Mouse (Mus musculus) layer of hippocampus, adult 18-20 months (tissue): ENCODE data around the gene Avp. TPM values are rescaled to one million over a fixed set of nuclear protein-coding genes. Genes with fewer than 3 reads are reported as not detected.

ENCODE experiments used
- DNase-seq, 2 experiments: peaks; one replicate each; pipeline ENCODE4 v3.0.0; 2022; ENCODE audit warnings: low spot score in 2 of 2
- microRNA-seq, 2 experiments: library from miRNA; unstranded; fragments of <30 nt; microRNA quantifications; one replicate each; pipeline ENCODE4 v1.2.0; 2021
- total RNA-seq, 2 experiments: library from RNA; stranded (reverse); gene quantifications; 2 replicates each; pipeline ENCODE4 v1.2.3; 2021

Avp gene
- total RNA-seq, 2 experiments from 2014 or later: 1.4 to 1.5 TPM

DNA sequence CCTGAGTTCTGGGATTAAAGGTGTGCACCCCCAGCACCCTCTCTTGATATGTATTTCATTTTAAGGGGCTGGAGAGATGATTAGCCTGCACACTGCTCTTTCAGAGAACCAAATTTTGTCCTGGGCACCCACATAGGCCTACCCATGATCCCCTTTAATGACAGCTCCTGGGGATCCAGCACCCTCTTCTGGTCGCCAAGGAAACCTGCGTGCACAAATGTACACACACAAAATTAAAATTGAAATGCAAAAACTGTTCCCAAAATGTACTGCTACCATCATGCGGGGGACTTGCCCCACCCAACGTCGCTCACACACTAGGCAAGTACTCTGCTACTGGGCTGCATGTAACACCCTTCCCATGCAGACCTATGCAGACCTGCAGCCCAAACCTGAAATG, 7.4 kb downstream of the Avp start:
- no peak for DNase-seq

GRCm38 (mm10) chr2:130569926-130570325, 12.4 kb downstream of the Avp start:
- DNase-seq: no peak

GRCm38 (mm10) chr2:130568921-130569320, 13.4 kb downstream of the Avp start:
- no peak for DNase-seq

- DNase-seq: peak in 1 of 2 experiments; percentile 60
These were observed 17.4 kb downstream of the Avp start for GRCm38 (mm10) chr2:130564983-130565382.

DNA sequence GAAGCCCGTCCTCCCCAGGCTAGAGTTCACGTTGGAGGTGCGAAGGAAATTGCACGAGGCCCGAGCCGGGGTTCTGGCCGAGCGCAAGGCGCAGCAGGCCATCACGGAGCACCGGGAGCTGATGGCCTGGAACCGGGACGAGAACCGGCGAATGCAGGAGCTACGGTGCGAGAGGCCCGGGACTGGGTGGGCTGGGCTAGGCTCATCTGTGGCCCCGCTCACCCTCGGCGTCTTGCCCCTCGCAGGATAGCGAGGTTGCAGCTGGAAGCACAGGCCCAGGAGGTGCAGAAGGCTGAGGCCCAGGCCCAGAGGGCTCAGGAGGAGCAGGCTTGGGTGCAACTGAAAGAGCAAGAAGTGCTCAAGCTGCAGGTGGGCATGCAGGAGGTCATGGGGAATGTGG, 18.3 kb downstream of the Avp start:
- DNase-seq: no peak

DNA sequence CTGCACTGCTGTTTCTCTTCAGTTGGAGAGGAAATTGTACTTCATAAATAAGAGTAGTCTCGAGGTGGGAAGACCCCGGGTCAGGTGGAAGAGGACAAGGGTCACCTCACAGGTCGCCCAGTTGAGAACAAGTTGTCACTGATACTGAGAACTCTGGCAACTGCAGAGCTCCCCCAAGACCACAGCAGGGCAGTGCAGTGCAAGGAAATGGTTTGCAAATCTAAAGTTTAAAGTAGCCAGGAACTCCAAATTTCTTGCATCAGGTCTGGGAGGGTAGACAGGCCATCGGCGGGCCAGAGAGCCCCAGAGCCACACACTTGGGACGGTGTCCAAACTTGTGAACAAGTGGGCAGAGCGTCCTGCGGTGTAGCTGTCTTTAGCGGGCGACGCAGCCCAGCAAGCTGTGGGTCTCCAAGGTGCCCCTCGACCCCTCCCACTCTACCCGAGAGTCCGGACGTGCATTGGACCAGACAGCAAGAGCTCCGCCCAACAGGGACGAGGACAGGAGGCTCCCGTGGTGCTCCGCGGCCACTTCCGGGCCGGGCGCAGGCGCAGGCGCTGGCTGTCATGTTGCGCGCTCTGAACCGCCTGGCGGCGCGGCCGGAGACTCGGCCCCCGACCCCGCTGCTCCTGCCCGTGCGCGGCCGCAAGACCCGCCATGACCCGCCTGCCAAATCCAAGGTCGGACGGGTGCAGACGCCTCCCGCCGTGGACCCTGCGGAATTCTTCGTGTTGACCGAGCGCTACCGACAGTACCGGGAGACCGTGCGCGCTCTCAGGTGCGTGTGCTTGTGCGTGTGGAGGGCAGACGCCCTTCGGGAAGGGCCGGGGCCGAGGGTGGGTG, 18.9 kb downstream of the Avp start, which contains the start of gene Mrps26:
Gene Mrps26, plus strand, starts transcription at position 531 of the 844 bp plus-strand sequence.
- DNase-seq: peak; percentile 91 to 95

DNA sequence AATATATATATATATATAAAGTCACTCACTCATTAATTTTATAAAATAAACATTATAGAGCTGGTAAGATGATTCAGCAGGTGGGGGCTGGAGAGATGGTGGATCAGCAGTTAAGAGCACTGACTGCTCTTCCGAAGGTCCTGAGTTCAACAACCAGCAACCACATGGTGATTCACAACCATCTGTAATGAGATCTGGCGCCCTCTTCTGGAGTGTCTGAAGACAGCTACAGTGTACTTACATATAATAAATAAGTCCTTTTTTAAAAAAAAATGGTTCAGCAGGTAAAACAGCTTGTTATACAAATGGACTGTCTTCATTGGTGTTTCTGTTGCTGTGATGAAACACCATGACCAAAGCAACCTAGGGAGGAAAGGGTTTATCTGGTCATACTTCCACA, 24.3 kb downstream of the Avp start:
- DNase-seq: no peak

DNA sequence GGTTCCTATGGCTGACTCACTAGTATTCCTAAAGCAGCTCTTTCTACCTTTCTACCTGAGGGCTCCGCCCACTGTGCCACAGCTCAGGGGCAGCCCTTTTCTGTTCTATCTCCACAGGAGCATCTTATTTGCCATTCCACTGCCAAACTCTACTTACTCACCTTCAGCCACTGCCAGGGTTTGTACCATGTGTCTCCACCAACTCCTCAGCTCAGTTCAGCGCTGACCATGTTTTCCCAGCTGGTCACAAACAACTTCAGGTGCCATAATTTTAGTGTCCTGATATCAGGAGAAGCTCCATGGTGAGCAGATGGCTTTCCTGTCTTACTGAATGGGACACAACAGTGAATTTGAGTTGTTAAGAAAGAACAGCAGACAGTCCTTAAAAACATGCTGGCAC, 24.9 kb downstream of the Avp start:
- no peak for DNase-seq

DNA sequence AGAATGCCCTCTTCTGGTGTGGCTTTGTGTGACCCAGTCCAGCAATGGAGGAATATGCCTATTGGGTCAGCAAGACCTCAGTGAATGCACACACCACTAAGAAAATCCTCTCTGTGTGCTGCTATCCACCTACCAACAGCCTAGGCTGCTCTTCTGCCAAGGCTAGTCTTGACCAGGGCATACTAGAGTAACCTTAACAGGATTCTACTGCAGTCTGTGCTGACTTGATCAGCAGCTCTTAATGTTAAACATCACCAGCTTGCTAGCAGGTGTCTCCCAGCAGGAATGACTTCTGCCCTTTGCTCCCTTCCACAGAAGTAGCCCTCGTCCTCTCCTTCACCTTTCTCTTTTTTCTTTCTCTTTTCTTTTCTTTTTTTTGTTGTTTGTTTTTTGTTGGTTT, 26.1 kb downstream of the Avp start:
- DNase-seq: no peak

DNA sequence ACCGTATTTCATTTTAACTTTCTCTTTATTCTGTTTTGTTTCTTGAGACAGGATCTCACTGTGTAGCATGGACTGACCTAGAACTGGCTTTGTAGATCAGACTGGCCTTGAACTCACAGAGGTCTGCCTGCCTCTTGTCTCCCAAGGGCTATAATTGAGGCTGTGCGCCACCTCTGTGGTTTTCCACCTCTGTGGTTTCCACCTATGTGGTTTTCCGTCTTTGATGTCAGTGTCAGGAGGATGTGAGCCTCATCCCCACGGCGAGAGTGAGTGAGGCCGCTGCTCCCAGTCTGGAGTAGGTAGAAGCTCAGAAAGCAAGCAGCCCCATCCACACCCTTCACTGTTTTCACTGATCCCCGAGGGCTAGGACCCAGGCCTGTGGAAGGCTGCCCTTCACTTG, 27.5 kb downstream of the Avp start:
- DNase-seq: no peak

- no peak for DNase-seq
These were observed 35.4 kb downstream of the Avp start for GRCm38 (mm10) chr2:130546957-130547356.

- DNase-seq: no peak
These were observed 42.1 kb downstream of the Avp start for GRCm38 (mm10) chr2:130540266-130540665.

- no peak for DNase-seq
These were observed 43.3 kb downstream of the Avp start for GRCm38 (mm10) chr2:130538876-130539546.

DNA sequence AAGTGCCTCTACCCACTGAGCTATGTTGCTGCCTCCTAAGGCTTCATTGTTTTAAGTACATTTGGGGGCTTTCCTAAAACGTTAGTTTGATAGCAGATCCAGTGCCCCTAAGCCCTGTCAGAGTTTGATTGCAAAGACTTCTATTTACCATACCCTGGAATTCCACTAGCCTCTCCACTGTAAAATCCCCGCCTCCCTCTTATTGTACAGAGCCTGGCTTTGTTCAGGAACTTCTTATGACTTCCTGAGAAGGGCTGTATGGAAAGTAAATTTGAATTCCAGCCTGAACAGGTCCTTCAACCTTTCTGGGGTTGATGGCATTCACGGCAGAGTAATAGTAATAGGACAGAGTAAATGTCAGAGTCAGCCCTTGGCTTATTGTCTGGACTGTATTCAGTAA, 45.5 kb downstream of the Avp start:
- no peak for DNase-seq

- DNase-seq: no peak
These were observed 47.3 kb downstream of the Avp start for GRCm38 (mm10) chr2:130535017-130535416.

DNA sequence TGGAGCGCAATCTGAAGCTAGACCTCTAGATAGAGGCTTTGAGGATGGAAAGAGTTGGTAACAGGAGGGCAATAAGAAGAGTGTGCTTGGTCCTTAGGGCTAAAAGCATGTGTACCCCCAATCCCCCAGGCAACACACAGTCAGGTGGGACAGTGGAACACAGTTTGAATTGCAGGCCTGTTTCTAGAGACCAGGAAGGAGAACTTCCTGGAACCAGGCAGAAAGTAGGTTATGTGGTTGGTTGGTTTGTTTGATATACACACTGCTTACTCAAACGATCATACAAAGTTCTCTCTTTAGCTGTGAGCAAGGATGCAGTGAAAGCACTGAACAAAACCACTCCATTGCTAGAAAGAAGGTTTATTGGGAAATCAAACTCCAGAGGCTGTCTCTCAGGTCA, 50.2 kb downstream of the Avp start:
- no peak for DNase-seq

Small RNA genes within 50 kb of the gene (microRNA-seq; reads per million reads assigned to microRNA genes)
- gene Gm23876: 0 reads per million in 2 experiments

Other genes with a start within 250 kb of the Avp start
- 1 to 10 TPM; 5.8 to 7.3 TPM for gene Cpxm1, start 185.0 kb downstream of the Avp start, total RNA-seq
- not detected for gene Gm28372, start 177.3 kb downstream of the Avp start, total RNA-seq
- not detected for gene 1700020A23Rik, start 177.3 kb downstream of the Avp start, total RNA-seq
- gene Tmem239, start 176.1 kb downstream of the Avp start, total RNA-seq: not detected
- gene Vps16, start 158.2 kb downstream of the Avp start, total RNA-seq: 10 to 100 TPM; 85.2 to 87.8 TPM
- gene Pced1a, start 157.9 kb downstream of the Avp start, total RNA-seq: 10 to 100 TPM; 23.1 to 23.4 TPM
- 100 to 1,000 TPM; 327 to 330 TPM for gene Ptpra, start 132.3 kb downstream of the Avp start, total RNA-seq
- 10 to 100 TPM; 81.6 to 85.7 TPM for gene Mrps26, start 18.8 kb downstream of the Avp start, total RNA-seq
- gene Oxt, start 6.4 kb downstream of the Avp start, total RNA-seq: not detected
- gene Fastkd5, start 47.5 kb upstream of the Avp start, total RNA-seq: 10 to 100 TPM in 1 of 2 experiments, 1 to 10 TPM in 1; 9.6 to 10.4 TPM
- gene Ubox5, start 47.5 kb upstream of the Avp start, total RNA-seq: 10 to 100 TPM in 1 of 2 experiments, 1 to 10 TPM in 1; 9.3 to 11.2 TPM
- gene Lzts3, start 60.2 kb upstream of the Avp start, total RNA-seq: 100 to 1,000 TPM; 193 to 196 TPM
- gene Ddrgk1, start 82.1 kb upstream of the Avp start, total RNA-seq: 100 to 1,000 TPM in 1 of 2 experiments, 10 to 100 TPM in 1; 95.9 to 102 TPM
- 10 to 100 TPM; 35.9 to 36.5 TPM for gene Itpa, start 85.1 kb upstream of the Avp start, total RNA-seq
- under 1 TPM; 0.43 to 0.92 TPM for gene Slc4a11, start 115.0 kb upstream of the Avp start, total RNA-seq